Mouse (Mus musculus) spleen, adult 18-20 months (tissue): ENCODE measurements around the gene Olfr214.
"Not testable (repeated sequence)": the region's sequence is repeated elsewhere in the genome, so short reads cannot be mapped to it uniquely, and the experiment has no call there.

Experiments
- DNase-seq, 2 experiments: peaks; one replicate each; pipeline ENCODE4 v3.0.0; 2022; ENCODE audit warnings: mixed read lengths in 2 of 2

The Olfr214 gene

GRCm38 (mm10) chr6:116553935-116554334 is at the start of gene Olfr214:
Olfr214 (plus strand) TSS chr6:116554235.
- DNase-seq = no peak

GRCm38 (mm10) chr6:116506302-116507003 is 47.6 kb upstream of the Olfr214 start, which contains the start of gene Olfr212:
Olfr212 (plus strand) TSS chr6:116506516.
- not testable (repeated sequence) for DNase-seq

- no peak for DNase-seq
Measured at GRCm38 (mm10) chr6:116514832-116515231, 39.2 kb upstream of the Olfr214 start.

GRCm38 (mm10) chr6:116538156-116538555 is 15.9 kb upstream of the Olfr214 start, which contains the start of gene Olfr213:
Olfr213 (plus strand) TSS chr6:116538456.
- DNase-seq = no peak

- no peak for DNase-seq
Measured at GRCm38 (mm10) chr6:116542500-116542899, 11.5 kb upstream of the Olfr214 start.

- not testable (repeated sequence) for DNase-seq
Measured at GRCm38 (mm10) chr6:116550841-116551240, 3.2 kb upstream of the Olfr214 start, which contains the start of gene Gm5580. Gm5580 (plus strand) TSS chr6:116551141.

GRCm38 (mm10) chr6:116554952-116555351 is 917 bp downstream of the Olfr214 start:
- DNase-seq = no peak

- DNase-seq = peak in 1 of 2 experiments; percentile 5
Measured at GRCm38 (mm10) chr6:116569834-116570233, 15.8 kb downstream of the Olfr214 start.

GRCm38 (mm10) chr6:116584095-116584494 is 30.1 kb downstream of the Olfr214 start, which contains the start of gene Olfr215:
Olfr215 (minus strand) TSS chr6:116584195.
- no peak for DNase-seq

GRCm38 (mm10) chr6:116600969-116601368 is 46.9 kb downstream of the Olfr214 start:
- not testable (repeated sequence) for DNase-seq

GRCm38 (mm10) chr6:116607230-116607629 is 53.2 kb downstream of the Olfr214 start:
- DNase-seq = no peak
